Mouse (Mus musculus): Measurements from ENCODE around the gene Gak. TPM values are rescaled to one million over a fixed set of nuclear protein-coding genes. Genes with fewer than 3 reads are reported as not detected.
"Not testable (repeated sequence)": the region's sequence is repeated elsewhere in the genome, so short reads cannot be mapped to it uniquely, and the experiment has no call there.

The Gak gene
- total RNA-seq, 1 experiment = 49.1 TPM

- H3K9me3 ChIP-seq (ENCODE audit: control insufficient read depth, insufficient read depth, low read depth, low read length); H3K9ac ChIP-seq (ENCODE audit: insufficient read depth, low read depth, low read length, poor library complexity, severe bottlenecking); H3K27ac ChIP-seq (ENCODE audit: insufficient read depth, low read depth, low read length, poor library complexity, severe bottlenecking); H3K4me1 ChIP-seq (ENCODE audit: control insufficient read depth in 2 of 2, insufficient read depth in 2 of 2, low read length in 2 of 2, poor library complexity in 1 of 2); H3K4me3 ChIP-seq (ENCODE audit: insufficient read depth in 1 of 2, low read depth in 1 of 2, low read length in 2 of 2, poor library complexity in 1 of 2, severe bottlenecking in 1 of 2); in situ Hi-C loops (cut with MboI; ENCODE audit: low sequenced_read_pairs in 2 of 2, unreplicated experiment in 2 of 2); H3K36me3 ChIP-seq (ENCODE audit: control insufficient read depth, insufficient read depth, low read length, poor library complexity, severe bottlenecking); DNase-seq (ENCODE audit: low read depth, low spot score): not testable (repeated sequence)
- TF ChIP-seq ZNF384 (IDR thresholded peaks at IDR 0.05; ENCODE audit: low read depth, low read length) = peak; percentile 69
Observed at GRCm38 (mm10) chr5:108634088-108634487, 4.5 kb upstream of the Gak start.

GRCm38 (mm10) chr5:108633676-108634075 lies 4.1 kb upstream of the Gak start:
- H3K9ac ChIP-seq (ENCODE audit: insufficient read depth, low read depth, low read length, poor library complexity, severe bottlenecking) = no peak overlapping the region
- in situ Hi-C loops (cut with MboI; ENCODE audit: low sequenced_read_pairs in 2 of 2, unreplicated experiment in 2 of 2) = no loop called here
- H3K36me3 ChIP-seq (ENCODE audit: control insufficient read depth, insufficient read depth, low read length, poor library complexity, severe bottlenecking) = no peaks in the 10 kb centered on the region
- H3K27ac ChIP-seq (ENCODE audit: insufficient read depth, low read depth, low read length, poor library complexity, severe bottlenecking) = no peak overlapping the region
- no peak overlapping the region for H3K4me3 ChIP-seq (ENCODE audit: insufficient read depth in 1 of 2, low read depth in 1 of 2, low read length in 2 of 2, poor library complexity in 1 of 2, severe bottlenecking in 1 of 2)
- DNase-seq (ENCODE audit: low read depth, low spot score) = no peak
- no peaks in the 10 kb centered on the region for H3K9me3 ChIP-seq (ENCODE audit: control insufficient read depth, insufficient read depth, low read depth, low read length)
- no peaks in the 10 kb centered on the region for H3K4me1 ChIP-seq (ENCODE audit: control insufficient read depth in 2 of 2, insufficient read depth in 2 of 2, low read length in 2 of 2, poor library complexity in 1 of 2)
- no peak for TF ChIP-seq HCFC1 (IDR thresholded peaks at IDR 0.05; ENCODE audit: borderline replicate concordance, insufficient read depth, low read length)
- TF ChIP-seq ZC3H11A (IDR thresholded peaks at IDR 0.05; ENCODE audit: borderline replicate concordance, low read depth, low read length) = no peak
- no peak for TF ChIP-seq ZNF384 (IDR thresholded peaks at IDR 0.05; ENCODE audit: low read depth, low read length)
- TF ChIP-seq MAFK (IDR thresholded peaks at IDR 0.05; ENCODE audit: insufficient read depth, low read depth, low read length) = no peak
- TF ChIP-seq CHD2 (IDR thresholded peaks at IDR 0.05; ENCODE audit: low read depth, low read length) = no peak

- Histone ChIP-seq H3K9me3 (ENCODE audit: control insufficient read depth, insufficient read depth, low read depth, low read length) (no peaks in the 10 kb centered on the region), H3K9ac (ENCODE audit: insufficient read depth, low read depth, low read length, poor library complexity, severe bottlenecking) (peak overlapping the region; percentile 92), H3K27ac (ENCODE audit: insufficient read depth, low read depth, low read length, poor library complexity, severe bottlenecking) (peak overlapping the region; percentile 16; the same call in 1 of the 2 replicates), H3K36me3 (ENCODE audit: control insufficient read depth, insufficient read depth, low read length, poor library complexity, severe bottlenecking) (no peaks in the 10 kb centered on the region; the same call in 1 of the 2 replicates), H3K4me3 (ENCODE audit: insufficient read depth in 1 of 2, low read depth in 1 of 2, low read length in 2 of 2, poor library complexity in 1 of 2, severe bottlenecking in 1 of 2) (peak overlapping the region; percentile 87 to 93), H3K4me1 (ENCODE audit: control insufficient read depth in 2 of 2, insufficient read depth in 2 of 2, low read length in 2 of 2, poor library complexity in 1 of 2) (no peaks in the 10 kb centered on the region)
- DNase-seq (ENCODE audit: low read depth, low spot score) = peak; percentile 17
- TF ChIP-seq MAFK (IDR thresholded peaks at IDR 0.05; ENCODE audit: insufficient read depth, low read depth, low read length) (no peak), HCFC1 (IDR thresholded peaks at IDR 0.05; ENCODE audit: borderline replicate concordance, insufficient read depth, low read length) (no peak), ZNF384 (IDR thresholded peaks at IDR 0.05; ENCODE audit: low read depth, low read length) (no peak), CHD2 (IDR thresholded peaks at IDR 0.05; ENCODE audit: low read depth, low read length) (no peak), ZC3H11A (IDR thresholded peaks at IDR 0.05; ENCODE audit: borderline replicate concordance, low read depth, low read length) (no peak)
- in situ Hi-C loops (cut with MboI; ENCODE audit: low sequenced_read_pairs in 2 of 2, unreplicated experiment in 2 of 2) = no loop called here
Observed at GRCm38 (mm10) chr5:108628891-108629633, 493 bp downstream of the Gak start.

GRCm38 (mm10) chr5:108626050-108626660 lies 3.4 kb downstream of the Gak start:
- no peak overlapping the region for H3K9ac ChIP-seq (ENCODE audit: insufficient read depth, low read depth, low read length, poor library complexity, severe bottlenecking)
- TF ChIP-seq MAFK (IDR thresholded peaks at IDR 0.05; ENCODE audit: insufficient read depth, low read depth, low read length) = no peak
- no peak for TF ChIP-seq CHD2 (IDR thresholded peaks at IDR 0.05; ENCODE audit: low read depth, low read length)
- no peak for TF ChIP-seq ZC3H11A (IDR thresholded peaks at IDR 0.05; ENCODE audit: borderline replicate concordance, low read depth, low read length)
- no peak for TF ChIP-seq HCFC1 (IDR thresholded peaks at IDR 0.05; ENCODE audit: borderline replicate concordance, insufficient read depth, low read length)
- TF ChIP-seq ZNF384 (IDR thresholded peaks at IDR 0.05; ENCODE audit: low read depth, low read length) = no peak
- no peak overlapping the region for H3K27ac ChIP-seq (ENCODE audit: insufficient read depth, low read depth, low read length, poor library complexity, severe bottlenecking)
- DNase-seq (ENCODE audit: low read depth, low spot score) = no peak
- in situ Hi-C loops (cut with MboI; ENCODE audit: low sequenced_read_pairs in 2 of 2, unreplicated experiment in 2 of 2) = no loop called here
- H3K4me3 ChIP-seq (ENCODE audit: insufficient read depth in 1 of 2, low read depth in 1 of 2, low read length in 2 of 2, poor library complexity in 1 of 2, severe bottlenecking in 1 of 2) = no peak overlapping the region
- peaks cover 2% of the 10 kb centered on the region; the same call in 1 of the 2 replicates for H3K36me3 ChIP-seq (ENCODE audit: control insufficient read depth, insufficient read depth, low read length, poor library complexity, severe bottlenecking)
- H3K9me3 ChIP-seq (ENCODE audit: control insufficient read depth, insufficient read depth, low read depth, low read length) = no peaks in the 10 kb centered on the region
- H3K4me1 ChIP-seq (ENCODE audit: control insufficient read depth in 2 of 2, insufficient read depth in 2 of 2, low read length in 2 of 2, poor library complexity in 1 of 2) = no peaks in the 10 kb centered on the region

Measured in ES-E14 (cell line).